Mouse (Mus musculus) spleen, adult 2 months (tissue): ENCODE results near the gene Dync1i1. TPM values are rescaled to one million over a fixed set of nuclear protein-coding genes. Genes with fewer than 3 reads are reported as not detected.

Experiments
- DNase-seq, 2 experiments: peaks; one replicate each; pipeline versions ENCODE4 v3.0.0 to v3.0.0-alpha.2; 2012 to 2021; ENCODE audit warnings: low spot score in 2 of 2, low read depth in 1 of 2
- H3K27ac ChIP-seq: fragments of 200-500 bp; 2 replicates; pipeline ENCODE4 v1.5.1; 2012; ENCODE audit warnings: low read length, inconsistent platforms; ENCODE audit not compliant: insufficient read depth
- H3K27me3 ChIP-seq: fragments of 200-500 bp; 2 replicates; pipeline ENCODE4 v1.6.1; 2012; ENCODE audit warnings: mild to moderate bottlenecking, moderate library complexity, low read length, inconsistent platforms; ENCODE audit not compliant: control insufficient read depth, insufficient read depth
- H3K36me3 ChIP-seq: fragments of 200-500 bp; 2 replicates; pipeline ENCODE4 v1.6.1; 2012; ENCODE audit warnings: mild to moderate bottlenecking, low read length, inconsistent platforms; ENCODE audit not compliant: control insufficient read depth, insufficient read depth
- H3K4me1 ChIP-seq: fragments of 200-500 bp; 2 replicates; pipeline ENCODE4 v1.6.1; 2011; ENCODE audit warnings: inconsistent platforms; ENCODE audit not compliant: control insufficient read depth, insufficient read depth, insufficient read length
- H3K4me3 ChIP-seq: fragments of 200-500 bp; 2 replicates; pipeline ENCODE4 v1.5.1; 2011; ENCODE audit warnings: mild to moderate bottlenecking, inconsistent platforms; ENCODE audit not compliant: insufficient read depth, insufficient read length; ENCODE audit errors: extremely low read depth
- CTCF ChIP-seq: fragments of 200-500 bp; IDR thresholded peaks from 2 replicates; pipeline ENCODE4 v1.5.1; 2011; ENCODE audit warnings: mild to moderate bottlenecking, inconsistent platforms; ENCODE audit not compliant: insufficient read depth, insufficient read length, insufficient replicate concordance; ENCODE audit errors: extremely low read depth
- POLR2A ChIP-seq: fragments of 200-500 bp; IDR thresholded peaks from 2 replicates; pipeline ENCODE4 v1.6.1; 2011; ENCODE audit warnings: low read depth, low read length, inconsistent platforms
- whole genome bisulfite sequencing: fragments of 180-500 bp; shearing (Covaris S2); methylation state at CpG from one replicate; pipeline ENCODE4 v1.1.7; 2018; 5-methylcytosine and 5-hydroxymethylcytosine counted together
- polyA plus RNA-seq: library from polyadenylated mRNA; depleted of rRNA; stranded (reverse); fragments of >200 nt; gene quantifications from 2 replicates; pipeline ENCODE4 v1.2.3, GENCODE M21; 2012

Gene Dync1i1
- polyA plus RNA-seq, 1 experiment = 1.6 TPM

DNA sequence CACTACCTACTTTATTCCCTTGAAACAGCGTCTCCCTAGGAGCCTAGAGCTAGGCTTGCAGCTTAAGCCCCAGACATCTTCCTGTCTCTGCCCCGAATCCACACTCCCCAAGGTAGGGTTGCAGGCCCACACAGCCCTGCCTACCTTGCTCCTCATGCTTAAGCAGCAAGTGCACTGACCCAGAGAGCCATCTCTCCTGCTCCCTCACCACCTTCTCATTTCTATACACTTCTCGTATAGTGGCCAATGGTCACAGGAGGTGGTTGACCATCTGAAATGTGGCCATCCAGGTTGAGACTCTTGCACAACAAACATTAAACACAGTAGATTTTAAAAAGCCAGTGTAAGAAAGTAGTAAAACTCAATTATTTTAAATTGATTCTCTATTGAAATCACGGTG lies 141.8 kb downstream of the Dync1i1 start:
- Histone ChIP-seq H3K36me3 (no peaks in the 10 kb centered on the region), H3K4me1 (no peaks in the 10 kb centered on the region), H3K27ac (no peak overlapping the region), H3K4me3 (no peak overlapping the region), H3K27me3 (no peaks in the 10 kb centered on the region)
- no peak for TF ChIP-seq CTCF
- no peak for TF ChIP-seq POLR2A
- DNase-seq = no peak
- whole genome bisulfite sequencing = 85% methylated on average over 4 of the region's 4 CpGs

DNA sequence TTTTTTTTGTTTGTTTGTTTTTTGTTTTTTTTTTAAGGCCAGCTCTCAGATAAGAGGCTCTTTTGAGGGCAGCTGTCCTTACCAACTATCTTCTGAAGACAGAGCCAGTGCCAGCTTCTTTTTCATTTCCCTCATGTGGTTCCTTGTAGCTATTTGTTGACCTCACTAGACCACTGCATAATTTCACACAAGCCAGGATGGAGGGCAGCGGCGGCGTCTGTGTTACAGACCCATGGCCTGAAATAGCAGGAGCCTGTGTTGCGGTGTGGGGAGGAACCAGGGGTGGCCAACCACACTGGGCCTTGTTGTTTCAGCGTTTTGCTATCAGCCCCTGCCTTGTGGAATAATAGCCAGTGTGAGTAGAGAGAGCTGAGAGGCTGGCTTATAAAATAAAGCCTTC lies 145.6 kb downstream of the Dync1i1 start:
- WGBS = 64% methylated on average over 5 of the region's 5 CpGs
- no peaks in the 10 kb centered on the region for H3K4me1 ChIP-seq
- H3K27ac ChIP-seq = no peak overlapping the region
- H3K27me3 ChIP-seq = no peaks in the 10 kb centered on the region
- no peaks in the 10 kb centered on the region for H3K36me3 ChIP-seq
- no peak for DNase-seq
- no peak overlapping the region for H3K4me3 ChIP-seq
- TF ChIP-seq POLR2A = no peak
- TF ChIP-seq CTCF = no peak

DNA sequence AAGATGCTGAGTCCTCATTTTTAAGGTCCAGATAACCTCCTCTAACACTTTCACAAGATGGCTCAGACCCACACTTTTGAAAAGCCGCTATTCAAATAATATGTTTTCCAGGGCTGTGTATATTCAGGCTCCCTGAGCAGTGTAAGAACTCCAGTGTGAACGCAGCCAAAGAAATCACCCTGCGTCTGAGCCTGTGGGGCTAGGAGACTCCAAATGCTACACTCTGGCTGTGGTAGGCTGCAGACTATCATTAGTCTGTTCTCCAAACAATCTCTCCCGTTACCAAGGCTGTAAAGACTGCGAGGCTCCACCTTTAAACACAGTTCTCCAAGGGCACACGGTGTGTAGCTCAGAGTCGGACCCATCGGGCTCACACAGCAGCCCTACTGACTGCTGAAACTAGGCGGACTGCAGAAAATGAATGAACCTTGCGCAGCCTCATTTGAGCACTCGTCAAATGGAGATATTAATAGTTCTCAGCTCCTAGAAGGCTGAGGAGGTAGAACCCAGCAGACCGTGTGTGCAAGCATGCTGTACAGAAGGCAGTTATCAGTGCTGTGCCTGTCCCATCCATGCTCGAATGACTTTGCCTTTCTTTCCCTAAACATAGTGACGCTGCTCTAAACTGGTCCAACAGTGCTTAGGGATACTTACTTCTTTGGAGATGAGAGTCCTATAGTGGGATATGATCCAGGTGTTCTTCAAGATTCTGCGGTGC lies 146.3 kb downstream of the Dync1i1 start:
- DNase-seq = no peak

DNA sequence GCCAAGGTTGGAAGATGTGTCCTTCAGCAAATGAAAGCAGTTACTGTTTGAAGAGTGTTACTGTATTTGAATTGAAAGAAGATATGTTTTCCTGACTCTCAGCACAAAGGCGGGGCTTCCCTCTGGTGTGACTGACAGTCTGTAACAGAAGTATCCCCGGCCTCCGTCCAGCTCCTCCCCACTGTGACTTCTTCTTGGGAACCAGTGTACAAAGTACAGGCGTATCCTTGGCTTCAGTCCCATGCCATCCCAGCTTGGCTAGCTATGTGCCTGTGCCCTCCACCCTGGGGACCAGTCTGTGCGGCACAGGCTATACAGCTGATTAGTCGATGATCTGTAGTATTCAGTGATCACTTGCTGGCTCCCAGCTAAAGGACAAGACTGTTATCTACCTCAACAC lies 163.9 kb downstream of the Dync1i1 start:
- Histone ChIP-seq H3K4me3 (no peak overlapping the region), H3K27ac (no peak overlapping the region), H3K27me3 (no peaks in the 10 kb centered on the region), H3K4me1 (no peaks in the 10 kb centered on the region), H3K36me3 (no peaks in the 10 kb centered on the region)
- 86% methylated on average over 6 of the region's 6 CpGs for WGBS
- no peak for DNase-seq
- TF ChIP-seq POLR2A = no peak
- TF ChIP-seq CTCF = no peak

More for the DNA sequence above, 146.3 kb downstream of the Dync1i1 start:
- Histone ChIP-seq H3K4me3 (no peak overlapping the region), H3K4me1 (no peaks in the 10 kb centered on the region), H3K27ac (no peak overlapping the region), H3K27me3 (no peaks in the 10 kb centered on the region), H3K36me3 (no peaks in the 10 kb centered on the region)
- TF ChIP-seq POLR2A (no peak), CTCF (no peak)
- WGBS = 84% methylated on average over 15 of the region's 15 CpGs

DNA sequence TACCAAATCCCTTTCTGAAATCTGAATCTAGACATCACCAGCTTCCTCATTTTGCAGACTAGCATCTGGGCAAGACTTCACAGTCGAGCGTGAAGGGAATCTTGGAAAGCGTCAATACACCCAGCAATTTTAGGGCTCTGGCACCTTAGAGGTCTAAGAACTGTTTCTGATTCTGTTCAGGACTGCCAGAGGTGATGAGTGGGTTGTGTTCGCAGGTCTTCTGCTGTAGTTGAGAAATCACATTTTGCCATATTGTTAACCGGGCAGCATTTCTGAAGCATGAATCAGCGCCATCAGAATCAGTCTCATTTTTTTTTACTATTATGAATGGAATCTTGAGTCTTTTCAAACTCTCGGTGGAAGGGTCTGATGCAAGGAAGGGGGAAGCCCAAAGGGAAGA lies 185.9 kb downstream of the Dync1i1 start:
- H3K4me3 ChIP-seq = no peak overlapping the region
- no peaks in the 10 kb centered on the region for H3K27me3 ChIP-seq
- TF ChIP-seq CTCF (no peak), POLR2A (no peak)
- no peaks in the 10 kb centered on the region for H3K4me1 ChIP-seq
- no peaks in the 10 kb centered on the region for H3K36me3 ChIP-seq
- H3K27ac ChIP-seq = no peak overlapping the region
- WGBS = 80% methylated on average over 7 of the region's 7 CpGs
- DNase-seq = no peak

DNA sequence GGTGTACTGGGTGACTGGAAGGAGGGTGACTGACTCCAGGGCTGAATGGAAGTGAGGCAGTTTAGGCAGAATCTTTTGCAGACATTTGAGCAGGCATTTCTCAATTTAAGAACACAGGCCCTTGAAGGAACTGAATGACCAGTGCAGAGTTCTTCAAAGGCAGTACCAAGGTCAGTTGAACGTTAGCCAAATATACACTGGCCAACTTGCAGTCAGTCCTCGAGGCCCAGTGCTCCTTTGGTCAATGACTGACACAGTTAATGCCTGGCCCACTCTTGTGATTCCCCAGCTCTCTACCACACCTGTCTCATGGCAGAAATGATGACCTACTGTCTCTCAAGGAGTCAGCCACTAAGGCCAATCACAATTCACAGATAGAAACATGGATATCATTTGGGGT lies 189.6 kb downstream of the Dync1i1 start:
- H3K27ac ChIP-seq = no peak overlapping the region
- H3K4me1 ChIP-seq = no peaks in the 10 kb centered on the region
- no peak for DNase-seq
- no peak for TF ChIP-seq CTCF
- no peak for TF ChIP-seq POLR2A
- no peaks in the 10 kb centered on the region for H3K27me3 ChIP-seq
- H3K36me3 ChIP-seq = no peaks in the 10 kb centered on the region
- WGBS = 68% methylated on average over 2 of the region's 2 CpGs
- no peak overlapping the region for H3K4me3 ChIP-seq

DNA sequence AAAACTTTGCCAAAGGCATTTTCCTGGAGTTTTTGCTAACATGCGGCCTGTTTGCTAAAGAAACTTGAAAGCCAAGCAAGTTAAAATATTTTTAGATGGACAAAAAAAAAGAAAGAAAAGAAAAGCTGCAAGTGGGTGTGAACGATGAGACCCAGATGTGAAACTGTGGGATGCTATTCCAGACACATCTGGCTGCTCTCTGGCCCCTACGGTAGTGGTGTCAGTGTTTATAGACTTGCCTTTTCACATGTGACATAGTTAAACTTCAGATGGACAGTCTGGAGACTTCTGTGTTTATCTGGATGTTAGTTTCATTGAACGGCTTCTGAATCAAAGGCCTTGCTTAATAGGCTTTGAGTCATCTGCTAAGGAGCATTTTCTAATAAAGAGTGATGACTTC lies 195.2 kb downstream of the Dync1i1 start:
- Histone ChIP-seq H3K27ac (no peak overlapping the region), H3K4me1 (no peaks in the 10 kb centered on the region), H3K4me3 (no peak overlapping the region), H3K36me3 (no peaks in the 10 kb centered on the region), H3K27me3 (no peaks in the 10 kb centered on the region)
- TF ChIP-seq CTCF (no peak), POLR2A (no peak)
- 83% methylated on average over 4 of the region's 4 CpGs for WGBS
- DNase-seq = no peak
